Mouse (Mus musculus): ENCODE data around the gene Sox1. TPM values are rescaled to one million over a fixed set of nuclear protein-coding genes. Genes with fewer than 3 reads are reported as not detected.

Gene Sox1
- total RNA-seq, 2 experiments from 2014 or later = 11.6 to 12.1 TPM

- no peak for DNase-seq (ENCODE audit: low spot score in 2 of 2)
Measured at GRCm38 (mm10) chr8:12409976-12410375, 14.9 kb downstream of the Sox1 start.

- no peak for DNase-seq (ENCODE audit: low spot score in 2 of 2)
Measured at GRCm38 (mm10) chr8:12417056-12417455, 22.0 kb downstream of the Sox1 start.

DNA sequence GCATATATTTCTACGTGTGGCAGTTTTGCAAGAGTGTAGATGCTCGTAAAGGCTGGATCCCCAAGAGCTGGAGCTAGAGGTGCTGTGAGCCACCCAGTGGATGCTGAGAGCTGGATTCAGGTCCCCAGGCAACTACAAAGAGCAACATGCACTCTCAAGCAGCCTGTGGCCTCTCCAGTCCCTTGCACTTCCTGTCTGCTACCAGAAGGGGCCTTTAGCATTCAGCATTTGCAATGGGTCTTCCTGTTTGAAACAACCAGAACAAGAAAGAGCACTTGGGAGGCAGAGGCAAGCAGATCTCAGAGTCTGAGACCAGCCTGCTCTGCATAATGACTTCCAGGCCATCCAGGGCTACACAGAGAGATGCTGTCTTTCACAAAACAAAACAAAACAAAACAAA lies 25.4 kb downstream of the Sox1 start:
- no peak for DNase-seq (ENCODE audit: low spot score in 2 of 2)

- no peak for DNase-seq (ENCODE audit: low spot score in 2 of 2)
Measured at GRCm38 (mm10) chr8:12425906-12426305, 30.8 kb downstream of the Sox1 start.

- DNase-seq (ENCODE audit: low spot score in 2 of 2) = no peak
Measured at GRCm38 (mm10) chr8:12427346-12427745, 32.3 kb downstream of the Sox1 start.

- DNase-seq (ENCODE audit: low spot score in 2 of 2) = no peak
Measured at GRCm38 (mm10) chr8:12427886-12428799, 33.0 kb downstream of the Sox1 start.

DNA sequence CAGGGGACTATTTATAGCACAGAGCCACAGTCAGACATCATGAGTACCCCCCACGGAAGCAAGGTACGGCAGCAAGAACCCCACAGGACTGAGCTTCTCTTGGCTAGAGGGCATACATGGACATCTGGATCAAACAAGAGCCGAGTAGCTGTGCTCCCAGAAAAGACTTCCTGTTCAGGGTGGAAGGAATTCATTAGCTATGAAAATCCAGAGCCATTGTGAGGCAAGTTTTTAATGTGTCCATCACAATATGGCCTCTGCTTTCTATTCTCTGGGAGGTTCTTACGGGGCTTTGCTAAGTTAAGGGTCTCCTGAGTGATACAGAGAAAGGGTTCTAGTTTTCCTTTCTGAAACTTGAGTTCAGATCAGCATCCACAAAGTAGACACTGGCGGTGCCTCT lies 33.8 kb downstream of the Sox1 start:
- DNase-seq (ENCODE audit: low spot score in 2 of 2) = no peak

GRCm38 (mm10) chr8:12429601-12430172 lies 34.6 kb downstream of the Sox1 start:
- no peak for DNase-seq (ENCODE audit: low spot score in 2 of 2)

- peak; percentile 74 to 78 for DNase-seq (ENCODE audit: low spot score in 2 of 2)
Measured at GRCm38 (mm10) chr8:12430173-12430899, 35.2 kb downstream of the Sox1 start.

- DNase-seq (ENCODE audit: low spot score in 2 of 2) = no peak
Measured at GRCm38 (mm10) chr8:12430900-12431737, 36.0 kb downstream of the Sox1 start.

DNA sequence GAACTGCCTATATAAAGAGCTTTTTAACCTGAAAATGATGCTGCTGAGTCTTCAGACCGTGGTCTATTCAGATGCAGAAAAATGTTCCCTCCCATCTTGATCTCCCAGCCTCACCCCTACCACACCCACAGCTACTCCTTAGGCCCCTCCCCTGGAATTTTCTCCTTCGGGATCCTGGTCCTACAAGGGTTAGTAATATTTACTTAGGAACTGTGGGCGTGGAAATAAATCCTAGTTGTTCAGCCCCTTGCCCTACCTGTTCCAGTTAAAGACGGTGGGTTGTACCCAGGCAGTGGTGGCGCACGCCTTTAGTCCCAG lies 36.6 kb downstream of the Sox1 start:
- no peak for DNase-seq (ENCODE audit: low spot score in 2 of 2)

- DNase-seq (ENCODE audit: low spot score in 2 of 2) = no peak
Measured at GRCm38 (mm10) chr8:12432546-12432945, 37.5 kb downstream of the Sox1 start.

GRCm38 (mm10) chr8:12434771-12435170 lies 39.7 kb downstream of the Sox1 start:
- no peak for DNase-seq (ENCODE audit: low spot score in 2 of 2)

- DNase-seq (ENCODE audit: low spot score in 2 of 2) = no peak
Measured at GRCm38 (mm10) chr8:12438021-12438420, 42.9 kb downstream of the Sox1 start.

DNA sequence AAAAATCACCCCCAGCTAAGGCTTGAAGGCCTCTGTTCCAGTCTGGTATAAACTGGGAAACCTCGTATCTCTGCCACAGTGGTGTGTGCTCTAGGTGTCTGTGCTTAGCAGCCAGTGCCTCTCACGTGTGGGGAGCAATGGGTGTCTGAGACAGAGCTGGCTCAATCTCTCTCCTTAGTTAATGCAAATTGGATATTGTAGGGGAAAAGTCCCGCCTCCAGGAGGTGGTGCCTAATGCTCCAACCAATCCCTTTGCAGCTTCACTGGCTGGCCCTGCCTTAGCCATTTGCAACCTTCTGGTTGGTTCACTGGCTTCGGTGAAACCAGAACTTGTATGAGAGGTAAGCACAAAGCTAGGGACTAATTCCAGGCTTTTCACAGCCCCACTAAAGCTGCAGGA lies 43.9 kb downstream of the Sox1 start:
- no peak for DNase-seq (ENCODE audit: low spot score in 2 of 2)

DNA sequence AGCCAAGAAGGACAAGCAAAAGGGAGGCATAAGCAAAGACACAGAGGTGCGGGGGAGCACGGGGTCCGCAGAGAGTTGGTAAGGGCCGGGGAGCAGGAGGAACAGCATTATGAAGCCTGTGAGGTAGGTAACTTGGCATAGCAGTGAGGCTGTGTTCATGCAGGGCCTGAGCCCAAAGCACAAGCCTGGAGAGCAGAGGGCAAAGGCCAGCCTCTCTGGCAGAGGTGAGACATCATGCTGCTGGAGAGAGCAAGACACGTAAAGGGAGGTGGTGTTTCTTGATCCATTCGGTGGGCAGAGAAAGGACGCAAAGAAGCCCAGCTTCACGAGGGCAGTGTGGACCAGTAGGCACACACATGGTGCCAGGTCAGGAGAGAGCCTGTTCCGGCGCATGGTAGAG lies 44.8 kb downstream of the Sox1 start:
- no peak for DNase-seq (ENCODE audit: low spot score in 2 of 2)

DNA sequence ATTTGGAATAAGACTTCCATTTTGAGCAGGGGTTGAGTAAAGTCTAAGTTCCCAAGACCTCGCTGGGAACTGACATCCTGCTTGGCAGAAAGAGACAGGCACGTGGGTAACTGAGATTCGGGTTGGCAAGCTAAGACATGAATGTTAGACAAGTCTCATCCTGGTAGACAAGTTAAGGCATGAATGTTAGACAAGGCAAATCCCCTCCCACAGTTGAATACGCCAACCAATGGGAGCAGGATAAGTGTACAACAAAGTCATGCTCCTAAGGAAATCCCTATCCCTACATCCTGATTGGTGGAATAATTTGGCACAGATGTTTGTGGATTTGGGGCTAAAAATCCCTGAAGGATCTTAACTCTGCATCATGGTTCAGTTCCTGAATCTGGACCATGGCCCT lies 45.9 kb downstream of the Sox1 start:
- DNase-seq (ENCODE audit: low spot score in 2 of 2) = no peak

DNA sequence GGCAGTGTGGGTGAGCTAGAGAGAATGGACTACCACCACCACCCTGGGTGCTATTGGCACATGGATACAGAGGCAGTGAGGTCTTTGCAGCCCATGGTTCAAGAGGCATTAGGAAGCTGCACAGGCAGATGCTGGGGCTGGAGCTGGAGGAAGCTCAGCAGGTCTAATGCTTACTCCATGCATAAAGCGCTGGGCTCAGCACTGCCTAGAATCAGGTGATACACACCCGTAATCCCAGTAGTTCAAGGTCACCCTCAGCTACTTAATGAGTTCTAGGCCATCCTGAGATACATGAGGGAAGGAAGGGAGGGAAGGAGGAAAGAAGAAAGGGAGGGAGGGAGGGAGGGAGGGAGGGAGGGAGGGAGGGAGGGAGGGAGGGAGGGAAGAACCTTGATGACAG lies 50.2 kb downstream of the Sox1 start:
- no peak for DNase-seq (ENCODE audit: low spot score in 2 of 2)

DNA sequence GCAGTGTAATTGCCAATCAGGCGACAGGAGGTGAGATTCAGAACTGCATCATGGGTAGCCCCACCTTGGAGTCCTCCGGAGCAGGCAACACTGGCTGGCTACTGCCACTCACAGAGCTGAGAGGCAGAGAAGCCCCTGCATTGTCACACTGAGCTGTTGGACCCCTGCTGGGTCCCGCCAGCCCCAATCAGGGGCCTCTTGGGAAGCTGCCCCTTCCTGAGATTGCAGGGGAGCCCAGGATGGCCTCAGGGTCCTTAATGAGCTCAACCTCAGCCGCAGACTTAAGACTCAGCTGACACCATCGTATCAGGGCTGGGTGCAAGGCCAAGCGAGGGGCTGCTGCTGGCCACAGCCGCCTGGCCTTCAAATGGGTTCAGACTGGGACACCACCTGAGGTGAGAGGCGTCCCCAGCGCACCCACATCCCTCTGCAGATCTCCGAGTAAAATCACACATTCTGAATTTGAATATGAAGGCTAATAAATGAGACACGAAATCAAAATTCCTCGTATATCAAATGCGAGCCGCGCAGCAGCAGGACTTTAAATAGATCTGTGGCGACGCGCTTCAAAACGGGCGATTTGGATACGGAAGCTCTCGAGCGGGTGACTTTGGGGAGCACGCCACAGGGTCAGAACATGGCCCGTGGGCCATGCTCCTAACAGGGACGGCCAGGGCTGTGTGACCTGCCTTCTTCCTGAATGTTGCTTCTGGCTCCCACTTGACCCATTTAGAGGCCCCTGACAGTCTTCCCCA lies 51.0 kb downstream of the Sox1 start:
- no peak for DNase-seq (ENCODE audit: low spot score in 2 of 2)

Data from layer of hippocampus, postnatal 10 days (tissue).